Mouse (Mus musculus): ENCODE data around the gene Ifitm5. TPM values are rescaled to one million over a fixed set of nuclear protein-coding genes. Genes with fewer than 3 reads are reported as not detected.
A peak's percentile ranks its signal among the peaks of the same experiment; 100 is the strongest.

Gene Ifitm5
- polyA plus RNA-seq, 1 experiment from 2014 or later: 1.3 TPM

DNA sequence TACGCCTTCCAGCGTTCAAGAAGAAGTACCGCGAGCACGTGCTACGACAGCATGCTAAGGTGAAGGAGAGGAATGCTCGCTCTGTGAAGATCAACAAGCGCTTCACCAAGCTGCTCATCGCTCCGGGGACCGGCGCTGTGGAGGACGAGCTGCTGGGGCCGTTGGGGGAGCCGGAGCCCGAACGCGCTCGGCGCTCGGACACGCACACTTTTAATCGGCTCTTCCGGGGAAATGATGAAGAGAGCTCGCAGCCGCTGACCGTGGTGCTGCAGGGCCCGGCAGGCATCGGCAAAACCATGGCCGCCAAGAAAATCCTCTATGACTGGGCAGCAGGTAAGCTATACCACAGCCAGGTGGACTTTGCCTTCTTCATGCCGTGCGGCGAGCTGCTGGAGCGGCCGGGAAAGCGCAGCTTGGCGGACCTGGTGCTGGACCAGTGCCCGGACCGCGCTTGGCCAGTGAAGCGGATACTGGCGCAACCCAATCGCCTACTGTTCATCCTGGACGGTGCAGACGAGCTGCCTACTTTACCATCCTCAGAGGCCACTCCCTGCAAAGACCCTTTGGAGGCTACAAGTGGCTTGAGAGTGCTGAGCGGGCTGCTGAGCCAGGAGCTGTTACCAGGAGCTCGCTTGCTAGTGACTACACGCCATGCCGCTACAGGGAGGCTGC, 27.6 kb downstream of the Ifitm5 start:
- H3K4me2 ChIP-seq: peak overlapping the region; percentile 61
- no peak overlapping the region for H3K9ac ChIP-seq
- WGBS: under 1% methylated on average over 49 of the region's 49 CpGs
- DNase-seq (peak; percentile 60), ATAC-seq (ENCODE audit: insufficient read depth) (0 out of 2 replicates have a peak, but pooled peaks have one; percentile 21)
- no peaks in the 10 kb centered on the region for H3K36me3 ChIP-seq (ENCODE audit: insufficient read depth)
- peak overlapping the region; percentile 32 for H3K4me3 ChIP-seq (ENCODE audit: low read depth, low read length)
- no peaks in the 10 kb centered on the region for H3K9me3 ChIP-seq (ENCODE audit: low read depth, low read length)
- no peak overlapping the region for H3K27ac ChIP-seq (ENCODE audit: low read depth)
- no peaks in the 10 kb centered on the region for H3K4me1 ChIP-seq (ENCODE audit: insufficient read depth)
- no peak for TF ChIP-seq CTCF (IDR thresholded peaks at IDR 0.05; ENCODE audit: low read depth)
- peaks cover 55% of the 10 kb centered on the region for H3K27me3 ChIP-seq (ENCODE audit: insufficient read depth, low read length)

DNA sequence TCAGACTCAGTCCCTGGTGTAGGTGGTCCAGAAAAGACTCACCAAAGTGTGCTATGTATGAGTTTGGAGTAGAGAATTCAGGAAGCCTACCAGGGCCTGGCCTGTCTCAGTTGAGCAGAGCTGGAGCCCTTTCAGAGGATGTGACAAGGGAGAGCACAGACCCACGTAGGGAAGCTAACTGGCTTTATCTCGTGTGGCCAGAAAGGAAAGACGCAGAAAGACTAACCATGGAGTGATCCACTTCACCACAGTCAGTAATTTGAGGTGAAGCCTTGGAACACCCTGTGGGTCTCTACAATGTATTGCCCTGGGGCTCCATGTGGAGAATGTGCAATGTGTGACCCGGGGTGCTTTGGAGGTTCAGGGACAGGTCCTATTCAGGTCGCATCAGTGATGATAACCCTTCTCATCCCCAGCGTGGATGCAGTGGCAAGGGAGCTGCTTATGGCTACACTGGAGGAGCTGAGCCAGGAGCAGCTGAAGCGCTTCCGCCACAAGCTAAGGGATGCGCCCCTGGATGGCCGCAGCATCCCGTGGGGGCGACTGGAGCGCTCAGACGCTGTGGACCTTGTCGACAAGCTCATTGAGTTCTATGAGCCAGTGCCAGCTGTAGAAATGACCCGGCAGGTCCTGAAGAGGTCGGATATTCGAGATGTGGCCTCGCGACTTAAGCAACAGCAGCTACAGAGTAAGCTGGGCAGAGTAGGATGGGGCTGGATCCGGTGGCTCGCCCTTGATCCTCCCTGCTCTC, 28.7 kb downstream of the Ifitm5 start:
- H3K9me3 ChIP-seq (ENCODE audit: low read depth, low read length): no peaks in the 10 kb centered on the region
- no peak overlapping the region for H3K27ac ChIP-seq (ENCODE audit: low read depth)
- no peak overlapping the region for H3K4me2 ChIP-seq
- H3K9ac ChIP-seq: no peak overlapping the region
- no peak for ATAC-seq (ENCODE audit: insufficient read depth)
- no peak for DNase-seq
- H3K27me3 ChIP-seq (ENCODE audit: insufficient read depth, low read length): peaks cover 55% of the 10 kb centered on the region
- no peak overlapping the region for H3K4me3 ChIP-seq (ENCODE audit: low read depth, low read length)
- no peak for TF ChIP-seq CTCF (IDR thresholded peaks at IDR 0.05; ENCODE audit: low read depth)
- H3K4me1 ChIP-seq (ENCODE audit: insufficient read depth): no peaks in the 10 kb centered on the region
- H3K36me3 ChIP-seq (ENCODE audit: insufficient read depth): no peaks in the 10 kb centered on the region
- WGBS: 26% methylated on average over 22 of the region's 22 CpGs

DNA sequence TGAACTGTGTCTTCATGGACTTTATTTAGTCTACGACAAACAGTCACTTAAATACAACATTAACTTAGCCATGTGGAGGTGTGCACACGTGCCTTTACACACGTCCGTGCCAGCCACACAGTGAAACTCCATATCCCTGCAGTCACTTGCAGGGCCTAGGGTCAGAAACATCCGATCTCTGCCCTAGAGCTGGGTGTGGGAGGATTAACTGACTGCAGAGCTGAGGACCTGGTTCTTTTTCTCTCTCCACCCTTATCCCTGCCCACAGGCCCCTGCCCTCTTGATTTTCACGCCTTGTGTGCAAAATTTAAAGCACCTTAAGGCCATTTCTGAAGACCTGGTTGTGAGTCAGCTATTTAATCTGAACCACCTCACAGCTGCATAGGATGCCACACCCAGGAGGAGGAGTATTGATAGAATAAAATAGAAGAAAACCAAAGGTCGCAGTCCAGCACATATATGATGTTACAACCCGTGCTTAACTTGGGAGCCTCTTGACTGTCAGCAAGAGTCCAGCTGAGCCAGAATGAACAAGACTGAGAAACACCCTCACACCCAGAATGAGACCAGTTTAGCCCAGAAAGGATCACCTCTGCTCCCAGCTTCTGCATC, 29.6 kb downstream of the Ifitm5 start, which contains the start of gene Nlrp6:
TSS of gene Nlrp6 (plus strand) at position 485 of the 612 bp plus-strand sequence.
- TF ChIP-seq CTCF (IDR thresholded peaks at IDR 0.05; ENCODE audit: low read depth): no peak
- WGBS: 62% methylated on average over 8 of the region's 8 CpGs
- no peak for ATAC-seq (ENCODE audit: insufficient read depth)

DNA sequence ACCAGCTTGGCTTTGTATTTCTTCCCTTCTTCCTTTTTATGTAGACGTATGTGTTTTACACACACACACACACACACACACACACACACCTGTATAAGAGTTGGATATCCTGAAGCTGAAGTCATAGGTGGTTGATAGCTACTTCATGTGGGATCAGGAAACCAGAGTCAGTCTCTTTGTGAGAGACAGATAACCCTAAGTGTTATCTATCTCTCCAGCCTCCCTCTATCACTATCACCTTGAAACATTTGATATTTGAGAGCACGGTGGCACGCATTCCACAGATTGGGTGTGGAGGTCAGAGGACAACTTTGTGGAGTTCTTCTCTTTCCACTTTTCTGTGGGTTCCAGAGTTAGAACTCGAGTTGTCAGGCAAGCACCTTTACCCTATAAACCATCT, 30.2 kb downstream of the Ifitm5 start:
- ATAC-seq (ENCODE audit: insufficient read depth) (no peak), DNase-seq (no peak)
- Histone ChIP-seq H3K27ac (ENCODE audit: low read depth) (no peak overlapping the region), H3K4me3 (ENCODE audit: low read depth, low read length) (no peak overlapping the region), H3K27me3 (ENCODE audit: insufficient read depth, low read length) (peaks cover 52% of the 10 kb centered on the region), H3K9ac (no peak overlapping the region), H3K9me3 (ENCODE audit: low read depth, low read length) (no peaks in the 10 kb centered on the region), H3K4me2 (no peak overlapping the region), H3K36me3 (ENCODE audit: insufficient read depth) (no peaks in the 10 kb centered on the region), H3K4me1 (ENCODE audit: insufficient read depth) (no peaks in the 10 kb centered on the region)
- TF ChIP-seq CTCF (IDR thresholded peaks at IDR 0.05; ENCODE audit: low read depth): no peak
- WGBS: 29% methylated on average over 4 of the region's 4 CpGs

More for the DNA sequence above, 29.6 kb downstream of the Ifitm5 start, which contains the start of gene Nlrp6:
- H3K4me2 ChIP-seq: no peak within 1 kb of the TSS
- no peak for DNase-seq
- no peak within 1 kb of the TSS for H3K27ac ChIP-seq (ENCODE audit: low read depth)
- no peak within 1 kb of the TSS for H3K9ac ChIP-seq
- H3K27me3 ChIP-seq (ENCODE audit: insufficient read depth, low read length): peaks cover 55% of the 10 kb centered on the region
- no peaks in the 10 kb centered on the region for H3K4me1 ChIP-seq (ENCODE audit: insufficient read depth)
- H3K9me3 ChIP-seq (ENCODE audit: low read depth, low read length): no peaks in the 10 kb centered on the region
- no peaks in the 10 kb centered on the region for H3K36me3 ChIP-seq (ENCODE audit: insufficient read depth)
- no peak within 1 kb of the TSS for H3K4me3 ChIP-seq (ENCODE audit: low read depth, low read length)

DNA sequence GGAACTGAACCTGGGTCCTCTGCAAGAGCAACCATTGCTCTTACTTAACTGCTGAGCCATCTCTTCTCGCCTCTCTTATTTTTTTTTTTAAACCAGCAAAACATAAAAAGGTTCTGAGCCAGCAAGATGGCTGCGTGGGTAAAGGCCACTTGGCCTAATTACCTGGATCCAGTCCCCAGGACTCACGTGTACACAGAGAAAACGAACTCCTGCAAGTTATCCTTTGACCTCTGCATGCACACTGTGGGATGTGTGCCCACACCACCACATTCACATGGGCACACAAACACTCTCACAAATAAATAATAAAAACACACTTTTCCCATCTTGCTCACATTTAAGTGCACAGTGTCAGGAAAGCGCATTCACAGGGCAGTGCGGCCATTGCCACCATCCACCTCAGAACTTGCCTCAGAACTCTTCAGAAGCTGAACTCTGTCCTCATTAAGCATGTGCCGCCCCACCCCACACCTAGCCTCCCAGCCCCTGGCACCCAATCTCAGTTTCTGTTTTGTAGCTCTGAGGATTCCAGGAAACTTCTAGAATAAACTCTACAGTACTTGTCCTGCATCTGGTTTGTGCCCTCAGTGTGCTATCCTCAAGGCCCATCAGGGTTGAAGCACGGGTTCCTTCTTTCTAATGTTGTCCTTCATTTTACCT, 35.9 kb downstream of the Ifitm5 start:
- H3K9ac ChIP-seq: no peak overlapping the region
- H3K36me3 ChIP-seq (ENCODE audit: insufficient read depth): no peaks in the 10 kb centered on the region
- TF ChIP-seq CTCF (IDR thresholded peaks at IDR 0.05; ENCODE audit: low read depth): no peak
- H3K9me3 ChIP-seq (ENCODE audit: low read depth, low read length): no peaks in the 10 kb centered on the region
- DNase-seq: no peak
- no peaks in the 10 kb centered on the region for H3K27me3 ChIP-seq (ENCODE audit: insufficient read depth, low read length)
- no peaks in the 10 kb centered on the region for H3K4me1 ChIP-seq (ENCODE audit: insufficient read depth)
- H3K27ac ChIP-seq (ENCODE audit: low read depth): no peak overlapping the region
- H3K4me3 ChIP-seq (ENCODE audit: low read depth, low read length): no peak overlapping the region
- WGBS: 76% methylated on average over 8 of the region's 8 CpGs
- no peak overlapping the region for H3K4me2 ChIP-seq
- no peak for ATAC-seq (ENCODE audit: insufficient read depth)

DNA sequence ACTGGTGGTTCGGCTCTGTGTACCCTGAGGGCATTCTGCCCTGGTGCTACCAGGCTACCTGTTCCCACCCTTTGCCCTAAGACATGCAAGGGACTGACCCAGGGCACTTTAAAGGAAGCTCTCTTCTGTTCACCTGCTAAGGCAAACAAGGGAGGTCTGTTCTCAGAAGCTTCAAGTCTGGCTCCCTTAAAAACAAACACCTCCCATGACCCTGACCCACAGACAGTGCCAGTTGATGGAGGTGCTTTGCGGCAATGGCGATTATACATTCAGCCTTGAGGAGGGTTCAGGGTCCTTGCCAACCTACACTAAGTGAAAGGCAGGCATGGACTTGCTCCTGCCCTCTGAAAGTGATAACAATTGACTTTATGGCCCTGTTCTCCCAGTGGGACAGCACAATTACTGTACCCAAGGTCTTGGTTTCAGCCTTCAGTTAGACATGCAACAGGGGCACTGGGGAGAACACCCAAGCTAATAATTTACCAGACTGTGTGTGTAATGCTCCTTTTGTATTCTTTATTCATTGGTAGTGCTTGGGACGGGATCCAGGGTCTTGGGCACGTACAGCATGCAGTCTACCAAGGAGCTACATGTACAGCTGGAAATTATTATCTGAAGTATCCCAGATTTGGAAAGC, 37.1 kb downstream of the Ifitm5 start:
- Histone ChIP-seq H3K9ac (no peak overlapping the region), H3K4me2 (no peak overlapping the region)
- ATAC-seq (ENCODE audit: insufficient read depth): no peak

More for the DNA sequence above, 37.1 kb downstream of the Ifitm5 start:
- Histone ChIP-seq H3K4me3 (ENCODE audit: low read depth, low read length) (no peak overlapping the region), H3K9me3 (ENCODE audit: low read depth, low read length) (no peaks in the 10 kb centered on the region), H3K36me3 (ENCODE audit: insufficient read depth) (no peaks in the 10 kb centered on the region), H3K27me3 (ENCODE audit: insufficient read depth, low read length) (no peaks in the 10 kb centered on the region), H3K4me1 (ENCODE audit: insufficient read depth) (no peaks in the 10 kb centered on the region), H3K27ac (ENCODE audit: low read depth) (no peak overlapping the region)
- 58% methylated on average over 5 of the region's 5 CpGs for WGBS
- no peak for TF ChIP-seq CTCF (IDR thresholded peaks at IDR 0.05; ENCODE audit: low read depth)
- no peak for DNase-seq
